Mouse (Mus musculus): ENCODE measurements around the gene Gale. TPM values are rescaled to one million over a fixed set of nuclear protein-coding genes. Genes with fewer than 3 reads are reported as not detected.

Gene Gale
- polyA plus RNA-seq, 1 experiment from 2014 or later: 50.5 TPM

DNA sequence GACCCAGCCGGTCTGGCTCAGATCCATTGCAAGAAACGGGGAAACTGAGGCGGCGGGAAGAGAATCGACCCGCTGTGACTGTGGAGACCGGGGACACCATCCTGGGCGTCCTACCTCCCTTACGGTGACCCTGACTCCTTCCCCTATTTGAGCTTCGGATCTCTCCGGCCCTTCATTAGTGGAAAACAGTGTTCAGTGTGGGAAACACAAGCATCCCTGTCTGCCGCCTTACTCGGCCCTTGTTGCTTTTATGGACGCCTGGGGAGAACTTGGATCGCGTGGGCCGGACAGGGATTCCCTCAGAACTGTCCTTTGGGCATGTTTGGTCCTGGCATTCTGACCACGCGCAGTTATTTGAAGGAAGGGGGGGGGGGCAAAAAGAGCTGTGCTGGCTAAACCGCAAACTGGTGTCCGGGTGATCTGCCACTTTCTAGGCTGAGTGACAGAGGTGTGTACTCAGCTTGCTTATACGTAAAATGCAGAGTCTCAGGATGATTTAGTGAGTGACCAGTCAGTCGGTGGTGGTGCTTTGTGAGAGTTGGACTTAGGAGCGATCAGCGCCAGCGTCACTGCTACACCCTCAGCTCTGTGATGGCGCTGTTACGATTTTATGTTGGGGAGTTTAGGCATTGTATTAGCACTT is 16.7 kb upstream of the Gale start:
- ATAC-seq (ENCODE audit: low read depth): peak; percentile 12
- peak overlapping the region; percentile 66 for H3K27ac ChIP-seq (replicated peaks; ENCODE audit: low read depth, low read length)
- no peaks in the 10 kb centered on the region for H3K9me3 ChIP-seq (ENCODE audit: control insufficient read depth, low read length)

DNA sequence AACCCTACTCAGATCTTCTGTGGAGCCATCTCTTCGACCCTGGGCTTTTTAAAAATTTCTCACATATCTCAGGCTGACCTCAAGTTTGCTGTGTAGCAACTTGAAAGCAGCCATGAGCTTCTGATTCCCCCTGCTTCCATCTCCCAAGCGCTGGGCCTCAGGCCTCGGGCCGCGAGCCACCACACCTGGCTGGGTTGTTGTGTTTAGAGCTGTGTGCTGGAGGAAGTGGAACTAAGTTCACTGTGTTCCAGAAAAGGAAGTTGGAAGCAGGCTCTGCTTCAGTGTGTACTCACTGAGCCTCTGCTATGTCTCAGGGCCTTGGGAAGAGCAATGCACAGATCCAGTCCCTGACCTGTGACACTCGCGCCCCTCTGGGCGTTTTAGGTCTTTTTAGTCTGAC is 15.4 kb upstream of the Gale start:
- Histone ChIP-seq H3K4me2 (ENCODE audit: low read depth, low read length) (no peak overlapping the region), H3K27ac (replicated peaks; ENCODE audit: low read depth, low read length) (no peak overlapping the region), H3K4me1 (ENCODE audit: control insufficient read depth, insufficient read depth, low read length) (peaks cover 11% of the 10 kb centered on the region; the same call in 1 of the 2 replicates), H3K4me3 (ENCODE audit: low read depth, low read length) (no peak overlapping the region), H3K27me3 (replicated peaks; ENCODE audit: control insufficient read depth, insufficient read depth, low read length) (no peaks in the 10 kb centered on the region), H3K36me3 (ENCODE audit: control insufficient read depth, insufficient read depth, low read length) (peaks cover 19% of the 10 kb centered on the region), H3K9ac (ENCODE audit: low read depth, low read length) (peak overlapping the region; percentile 19; the same call in 1 of the 2 replicates), H3K9me3 (ENCODE audit: control insufficient read depth, low read length) (no peaks in the 10 kb centered on the region)
- 91% methylated on average over 8 of the region's 8 CpGs for WGBS
- DNase-seq (ENCODE audit: low spot score): no peak
- ATAC-seq (ENCODE audit: low read depth): no peak

More for the DNA sequence above, 16.7 kb upstream of the Gale start:
- H3K4me1 ChIP-seq (ENCODE audit: control insufficient read depth, insufficient read depth, low read length): peaks cover 11% of the 10 kb centered on the region; the same call in 1 of the 2 replicates
- H3K9ac ChIP-seq (ENCODE audit: low read depth, low read length): peak overlapping the region; percentile 78
- peak overlapping the region; percentile 80 for H3K4me2 ChIP-seq (ENCODE audit: low read depth, low read length)
- 1% methylated on average over 27 of the region's 28 CpGs for WGBS
- no peaks in the 10 kb centered on the region for H3K27me3 ChIP-seq (replicated peaks; ENCODE audit: control insufficient read depth, insufficient read depth, low read length)
- peak overlapping the region; percentile 84 for H3K4me3 ChIP-seq (ENCODE audit: low read depth, low read length)
- peaks cover 11% of the 10 kb centered on the region for H3K36me3 ChIP-seq (ENCODE audit: control insufficient read depth, insufficient read depth, low read length)
- peak; percentile 15 for DNase-seq (ENCODE audit: low spot score)

DNA sequence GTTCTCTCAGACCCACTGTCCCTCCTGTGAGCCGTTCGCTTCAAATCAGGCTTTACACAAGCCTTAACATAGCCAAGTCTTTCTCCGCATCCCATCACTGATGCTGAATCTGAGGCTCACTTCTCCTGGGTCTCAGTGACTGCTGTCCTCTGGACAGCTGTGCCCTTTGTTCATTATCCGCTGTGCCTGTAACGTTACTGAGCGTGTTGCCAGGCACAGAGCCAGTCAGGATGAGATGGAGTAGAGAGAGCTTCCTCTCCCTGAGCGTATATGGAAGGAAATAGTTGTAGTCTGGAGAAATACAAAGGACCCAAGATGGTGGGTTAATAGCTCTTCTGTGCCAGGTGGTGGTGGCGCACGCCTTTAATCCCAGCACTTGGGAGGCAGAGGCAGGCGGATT is 14.1 kb upstream of the Gale start:
- H3K4me2 ChIP-seq (ENCODE audit: low read depth, low read length): no peak overlapping the region
- peaks cover 19% of the 10 kb centered on the region for H3K36me3 ChIP-seq (ENCODE audit: control insufficient read depth, insufficient read depth, low read length)
- H3K9ac ChIP-seq (ENCODE audit: low read depth, low read length): no peak overlapping the region
- H3K9me3 ChIP-seq (ENCODE audit: control insufficient read depth, low read length): no peaks in the 10 kb centered on the region
- no peak overlapping the region for H3K27ac ChIP-seq (replicated peaks; ENCODE audit: low read depth, low read length)
- no peak for ATAC-seq (ENCODE audit: low read depth)
- H3K4me1 ChIP-seq (ENCODE audit: control insufficient read depth, insufficient read depth, low read length): peaks cover 8% of the 10 kb centered on the region; the same call in 1 of the 2 replicates
- H3K27me3 ChIP-seq (replicated peaks; ENCODE audit: control insufficient read depth, insufficient read depth, low read length): no peaks in the 10 kb centered on the region
- WGBS: 87% methylated on average over 10 of the region's 10 CpGs
- DNase-seq (ENCODE audit: low spot score): no peak
- no peak overlapping the region for H3K4me3 ChIP-seq (ENCODE audit: low read depth, low read length)

DNA sequence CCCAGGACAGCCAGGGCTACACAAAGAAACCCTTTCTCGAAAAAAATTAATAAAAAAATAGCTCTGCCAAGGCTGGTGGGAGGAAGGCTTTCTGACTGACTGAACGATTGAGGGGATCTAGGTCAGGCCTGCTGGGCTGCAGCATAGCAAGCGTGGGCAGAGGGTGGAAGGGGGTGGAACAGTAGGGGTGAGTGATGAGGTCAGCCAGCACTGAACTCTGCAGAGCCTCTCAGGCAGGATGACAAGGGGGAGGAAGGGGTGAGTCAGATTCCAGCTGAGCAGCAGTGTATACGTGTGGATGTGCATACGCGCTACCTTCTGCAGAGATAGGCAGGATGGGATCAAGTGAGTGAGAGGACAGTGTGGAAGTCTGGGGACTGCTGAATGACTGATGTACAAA is 13.6 kb upstream of the Gale start:
- WGBS: 65% methylated on average over 6 of the region's 6 CpGs
- H3K27ac ChIP-seq (replicated peaks; ENCODE audit: low read depth, low read length): no peak overlapping the region
- no peak overlapping the region for H3K4me2 ChIP-seq (ENCODE audit: low read depth, low read length)
- H3K4me3 ChIP-seq (ENCODE audit: low read depth, low read length): no peak overlapping the region
- DNase-seq (ENCODE audit: low spot score) (peak; percentile 32), ATAC-seq (ENCODE audit: low read depth) (no peak; the same call in 1 of the 2 replicates)
- H3K27me3 ChIP-seq (replicated peaks; ENCODE audit: control insufficient read depth, insufficient read depth, low read length): no peaks in the 10 kb centered on the region
- peaks cover 22% of the 10 kb centered on the region for H3K36me3 ChIP-seq (ENCODE audit: control insufficient read depth, insufficient read depth, low read length)
- H3K9ac ChIP-seq (ENCODE audit: low read depth, low read length): 0 out of 2 replicates have a peak overlapping the region, but pooled peaks have one; percentile 10
- H3K9me3 ChIP-seq (ENCODE audit: control insufficient read depth, low read length): no peaks in the 10 kb centered on the region
- peaks cover 8% of the 10 kb centered on the region; the same call in 1 of the 2 replicates for H3K4me1 ChIP-seq (ENCODE audit: control insufficient read depth, insufficient read depth, low read length)

DNA sequence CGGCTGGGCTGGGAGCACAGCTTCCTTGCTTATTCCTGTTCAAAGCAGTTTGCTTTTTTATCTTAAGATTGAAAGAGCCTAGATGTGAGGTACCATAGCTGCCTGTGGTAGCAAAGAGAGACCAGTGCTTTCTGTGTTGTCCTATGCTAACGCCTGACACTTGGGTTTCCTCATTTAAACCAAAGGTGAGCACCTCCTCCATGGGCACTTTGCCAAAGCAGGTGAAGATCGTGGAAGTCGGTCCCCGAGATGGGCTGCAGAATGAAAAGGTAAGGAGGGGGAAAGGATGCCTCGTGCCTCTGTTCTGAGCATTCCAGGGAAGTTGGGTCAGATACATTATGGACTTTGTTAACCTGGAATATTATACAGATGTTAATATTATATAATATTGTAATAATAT is 13.2 kb upstream of the Gale start:
- no peak overlapping the region for H3K27ac ChIP-seq (replicated peaks; ENCODE audit: low read depth, low read length)
- H3K4me1 ChIP-seq (ENCODE audit: control insufficient read depth, insufficient read depth, low read length): peaks cover 8% of the 10 kb centered on the region; the same call in 1 of the 2 replicates
- H3K9ac ChIP-seq (ENCODE audit: low read depth, low read length): no peak overlapping the region
- WGBS: 85% methylated on average over 6 of the region's 6 CpGs
- H3K27me3 ChIP-seq (replicated peaks; ENCODE audit: control insufficient read depth, insufficient read depth, low read length): no peaks in the 10 kb centered on the region
- DNase-seq (ENCODE audit: low spot score) (no peak), ATAC-seq (ENCODE audit: low read depth) (no peak)
- H3K4me2 ChIP-seq (ENCODE audit: low read depth, low read length): no peak overlapping the region
- peaks cover 25% of the 10 kb centered on the region for H3K36me3 ChIP-seq (ENCODE audit: control insufficient read depth, insufficient read depth, low read length)
- H3K9me3 ChIP-seq (ENCODE audit: control insufficient read depth, low read length): no peaks in the 10 kb centered on the region
- H3K4me3 ChIP-seq (ENCODE audit: low read depth, low read length): no peak overlapping the region

DNA sequence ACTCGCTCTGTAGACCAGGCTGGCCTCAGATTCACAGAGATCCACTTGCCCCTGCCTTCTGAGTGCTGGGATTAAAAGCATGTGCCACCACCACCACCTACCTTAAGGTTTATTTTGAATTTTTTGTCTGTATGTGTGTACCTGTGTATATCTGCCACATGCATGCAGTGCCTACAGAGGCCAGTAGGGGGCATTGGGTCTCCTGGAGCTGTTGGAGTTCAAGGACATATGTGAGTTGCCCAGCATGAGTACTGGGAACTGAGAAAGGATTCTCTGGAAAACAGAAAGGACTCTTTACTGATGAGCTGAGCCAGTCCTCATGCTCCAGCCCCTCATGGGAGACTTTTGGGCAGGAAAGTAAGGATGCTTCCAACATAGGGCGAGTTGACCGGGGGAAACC is 12.0 kb upstream of the Gale start:
- no peak overlapping the region for H3K4me3 ChIP-seq (ENCODE audit: low read depth, low read length)
- WGBS: 94% methylated on average over 3 of the region's 3 CpGs
- H3K36me3 ChIP-seq (ENCODE audit: control insufficient read depth, insufficient read depth, low read length): peaks cover 33% of the 10 kb centered on the region
- H3K9me3 ChIP-seq (ENCODE audit: control insufficient read depth, low read length): no peaks in the 10 kb centered on the region
- no peak overlapping the region for H3K9ac ChIP-seq (ENCODE audit: low read depth, low read length)
- no peak overlapping the region for H3K27ac ChIP-seq (replicated peaks; ENCODE audit: low read depth, low read length)
- DNase-seq (ENCODE audit: low spot score): no peak
- H3K27me3 ChIP-seq (replicated peaks; ENCODE audit: control insufficient read depth, insufficient read depth, low read length): no peaks in the 10 kb centered on the region
- no peak overlapping the region for H3K4me2 ChIP-seq (ENCODE audit: low read depth, low read length)
- H3K4me1 ChIP-seq (ENCODE audit: control insufficient read depth, insufficient read depth, low read length): 0 out of 2 replicates have a peak, but pooled peaks cover 8% of the 10 kb centered on the region
- no peak for ATAC-seq (ENCODE audit: low read depth)

DNA sequence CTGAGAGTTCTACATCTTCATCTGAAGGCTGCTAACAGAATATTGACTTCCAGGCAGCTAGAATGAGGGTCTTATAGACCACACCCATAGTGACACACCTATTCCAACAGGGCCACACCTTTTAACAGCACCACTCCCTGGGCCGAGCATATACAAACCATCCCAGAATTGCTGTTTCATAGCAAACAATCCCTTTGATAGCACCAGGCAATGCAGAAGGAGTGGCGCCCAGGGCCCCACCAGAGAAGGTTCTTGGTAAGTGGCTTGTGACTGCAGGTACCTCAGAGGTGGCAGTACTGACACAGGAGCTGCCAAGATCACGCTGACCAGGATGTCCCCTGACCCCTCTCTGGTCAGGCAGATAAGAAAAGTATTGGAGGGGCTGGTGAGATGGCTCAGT is 10.3 kb upstream of the Gale start:
- H3K27ac ChIP-seq (replicated peaks; ENCODE audit: low read depth, low read length): no peak overlapping the region
- H3K4me3 ChIP-seq (ENCODE audit: low read depth, low read length): no peak overlapping the region
- WGBS: 94% methylated on average over 3 of the region's 3 CpGs
- no peaks in the 10 kb centered on the region for H3K27me3 ChIP-seq (replicated peaks; ENCODE audit: control insufficient read depth, insufficient read depth, low read length)
- ATAC-seq (ENCODE audit: low read depth) (no peak), DNase-seq (ENCODE audit: low spot score) (no peak)
- H3K4me2 ChIP-seq (ENCODE audit: low read depth, low read length): no peak overlapping the region
- no peaks in the 10 kb centered on the region for H3K9me3 ChIP-seq (ENCODE audit: control insufficient read depth, low read length)
- H3K4me1 ChIP-seq (ENCODE audit: control insufficient read depth, insufficient read depth, low read length): 0 out of 2 replicates have a peak, but pooled peaks cover under 1% of the 10 kb centered on the region
- H3K36me3 ChIP-seq (ENCODE audit: control insufficient read depth, insufficient read depth, low read length): peaks cover 43% of the 10 kb centered on the region
- no peak overlapping the region for H3K9ac ChIP-seq (ENCODE audit: low read depth, low read length)

DNA sequence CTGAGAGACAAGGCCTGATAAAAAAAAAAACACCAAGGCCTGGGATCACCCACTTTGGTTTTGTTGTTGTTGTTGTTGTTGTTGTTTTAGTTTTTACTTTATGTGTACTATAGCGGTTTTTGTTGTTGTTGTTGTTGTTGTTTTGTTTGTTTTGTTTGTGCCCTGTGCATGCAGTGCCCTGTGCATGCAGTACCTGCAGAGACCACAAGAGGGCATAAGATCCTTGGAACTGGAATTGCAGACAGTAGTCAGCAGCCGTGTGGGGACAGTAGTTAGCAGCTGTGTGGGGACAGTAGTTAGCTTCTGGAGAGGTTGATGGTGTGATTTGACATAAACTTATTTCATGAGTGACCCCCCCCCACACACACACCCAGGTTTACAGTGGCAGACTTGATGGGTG is 9.3 kb upstream of the Gale start:
- no peak overlapping the region for H3K9ac ChIP-seq (ENCODE audit: low read depth, low read length)
- no peaks in the 10 kb centered on the region for H3K9me3 ChIP-seq (ENCODE audit: control insufficient read depth, low read length)
- peak; percentile 69 for DNase-seq (ENCODE audit: low spot score)
- no peak overlapping the region for H3K4me3 ChIP-seq (ENCODE audit: low read depth, low read length)
- ATAC-seq (ENCODE audit: low read depth): 0 out of 2 replicates have a peak, but pooled peaks have one; percentile 51
- H3K27ac ChIP-seq (replicated peaks; ENCODE audit: low read depth, low read length): no peak overlapping the region
- H3K27me3 ChIP-seq (replicated peaks; ENCODE audit: control insufficient read depth, insufficient read depth, low read length): no peaks in the 10 kb centered on the region
- no peak overlapping the region for H3K4me2 ChIP-seq (ENCODE audit: low read depth, low read length)
- no peaks in the 10 kb centered on the region for H3K4me1 ChIP-seq (ENCODE audit: control insufficient read depth, insufficient read depth, low read length)
- peaks cover 53% of the 10 kb centered on the region for H3K36me3 ChIP-seq (ENCODE audit: control insufficient read depth, insufficient read depth, low read length)
- WGBS: 13% methylated on average over 2 of the region's 2 CpGs

DNA sequence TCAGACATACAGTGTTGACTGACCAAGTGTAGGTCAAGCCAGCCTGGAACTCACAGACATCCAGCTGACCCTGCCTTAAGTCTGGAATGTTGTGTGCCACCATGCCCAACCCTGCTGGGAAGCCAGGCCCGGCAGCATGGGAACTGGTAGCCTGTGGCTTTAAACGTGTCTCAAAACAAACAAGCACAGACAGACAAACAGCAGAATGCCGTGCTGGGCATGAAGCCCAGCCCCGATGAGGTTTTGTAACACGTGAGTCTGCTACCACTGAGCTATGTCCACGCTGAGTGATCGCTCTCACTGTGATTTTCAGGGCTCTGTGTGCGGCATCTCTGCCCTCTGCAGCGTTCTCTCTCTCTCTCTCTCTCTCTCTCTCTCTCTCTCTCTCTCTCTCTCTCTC is 7.6 kb upstream of the Gale start:
- no peak for ATAC-seq (ENCODE audit: low read depth)
- Histone ChIP-seq H3K27me3 (replicated peaks; ENCODE audit: control insufficient read depth, insufficient read depth, low read length) (no peaks in the 10 kb centered on the region), H3K27ac (replicated peaks; ENCODE audit: low read depth, low read length) (no peak overlapping the region), H3K9ac (ENCODE audit: low read depth, low read length) (no peak overlapping the region), H3K4me2 (ENCODE audit: low read depth, low read length) (no peak overlapping the region), H3K9me3 (ENCODE audit: control insufficient read depth, low read length) (no peaks in the 10 kb centered on the region), H3K4me3 (ENCODE audit: low read depth, low read length) (no peak overlapping the region), H3K36me3 (ENCODE audit: control insufficient read depth, insufficient read depth, low read length) (peaks cover 66% of the 10 kb centered on the region), H3K4me1 (ENCODE audit: control insufficient read depth, insufficient read depth, low read length) (no peaks in the 10 kb centered on the region)
- DNase-seq (ENCODE audit: low spot score): no peak
- 85% methylated on average over 8 of the region's 9 CpGs for WGBS

Measured in embryonic facial prominence, embryonic 14.5 days (tissue).